Mouse (Mus musculus) olfactory bulb, adult 2 months (tissue): Measurements from ENCODE around the gene Olfr53. TPM values are rescaled to one million over a fixed set of nuclear protein-coding genes. Genes with fewer than 3 reads are reported as not detected.
"Not testable (repeated sequence)": the region's sequence is repeated elsewhere in the genome, so short reads cannot be mapped to it uniquely, and the experiment has no call there.

Source experiments
- H3K27ac ChIP-seq: fragments of 200-500 bp; 2 replicates; pipeline ENCODE4 v1.5.1; 2012; ENCODE audit warnings: low read depth, low read length; ENCODE audit not compliant: insufficient read depth
- H3K4me1 ChIP-seq: fragments of 200-500 bp; 2 replicates; pipeline ENCODE4 v1.6.1; 2012; ENCODE audit warnings: low read length; ENCODE audit not compliant: control insufficient read depth, insufficient read depth
- H3K4me3 ChIP-seq: fragments of 200-500 bp; 2 replicates; pipeline ENCODE4 v1.5.1; 2012; ENCODE audit warnings: mild to moderate bottlenecking, low read depth, low read length, moderate library complexity; ENCODE audit not compliant: insufficient read depth
- CTCF ChIP-seq: fragments of 200-500 bp; IDR thresholded peaks from 2 replicates; pipeline ENCODE4 v1.5.1; 2012; ENCODE audit warnings: low read depth, mild to moderate bottlenecking, low read length, moderate library complexity; ENCODE audit not compliant: insufficient read depth
- POLR2A ChIP-seq: fragments of 200-500 bp; IDR thresholded peaks from 2 replicates; pipeline ENCODE4 v1.6.1; 2012; ENCODE audit warnings: mild to moderate bottlenecking, low read depth, low read length, moderate library complexity; ENCODE audit not compliant: insufficient read depth
- WGBS: fragments of 180-500 bp; shearing (Covaris S2); methylation state at CpG from one replicate; pipeline ENCODE4 v1.1.7; 2018; 5-methylcytosine and 5-hydroxymethylcytosine counted together
- polyA plus RNA-seq: library from polyadenylated mRNA; stranded (reverse); fragments of >200 nt; gene quantifications from 2 replicates; pipeline ENCODE4 v1.2.4, GENCODE M21; 2012; ENCODE audit warnings: low replicate concordance; ENCODE audit not compliant: missing spikeins, insufficient read depth, insufficient read length

Olfr53 gene
- polyA plus RNA-seq, result not detected in 2 replicates

DNA sequence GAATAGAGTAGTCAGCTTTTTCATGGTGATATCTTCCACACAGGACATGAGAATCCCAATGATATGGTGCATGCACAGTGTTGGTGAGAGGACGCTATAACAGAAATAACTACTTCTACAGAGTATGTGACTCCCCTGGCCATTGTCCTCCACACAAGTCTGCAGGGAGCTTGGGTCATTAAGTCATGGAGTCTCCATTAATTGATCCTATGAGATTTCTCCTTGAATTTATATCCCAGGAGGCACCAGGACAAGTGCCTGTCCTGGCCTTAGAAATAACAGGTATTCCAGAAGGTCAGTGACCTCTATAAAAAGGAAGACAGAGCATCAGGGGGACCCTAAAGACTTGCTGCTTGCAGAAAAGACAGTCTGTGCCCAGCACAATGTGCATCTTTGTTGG, at the start of gene Olfr53:
Olfr53 (plus strand) TSS at position 301 of the 400 bp plus-strand sequence.
- no peaks in the 10 kb centered on the region for H3K4me1 ChIP-seq
- no peak for TF ChIP-seq CTCF
- no peak for TF ChIP-seq POLR2A
- no peak within 1 kb of the TSS for H3K4me3 ChIP-seq
- WGBS, result 92% methylated on average over 1 of the region's 1 CpGs
- H3K27ac ChIP-seq, result no peak within 1 kb of the TSS

DNA sequence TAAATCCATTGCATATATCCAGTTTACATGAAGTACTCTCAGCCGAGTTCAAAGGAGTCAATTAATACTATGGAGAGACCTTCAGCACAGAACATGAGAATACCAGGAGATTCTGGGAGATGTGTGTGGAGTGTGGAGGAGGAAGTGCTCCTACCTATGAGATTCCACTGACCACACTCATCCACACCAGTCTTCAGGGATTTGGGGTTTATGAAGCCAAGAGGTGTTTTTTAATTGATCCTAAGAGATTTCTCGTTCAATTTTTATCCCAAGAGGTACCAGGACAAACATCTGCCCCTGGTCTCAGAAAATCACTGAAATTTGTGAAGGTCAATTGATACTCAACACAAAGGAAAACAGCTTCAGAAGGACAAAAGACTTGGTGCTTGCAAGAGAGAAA, 45.3 kb upstream of the Olfr53 start, which contains the start of gene Olfr46:
Olfr46 (plus strand) TSS at position 301 of the 400 bp plus-strand sequence.
- H3K4me1 ChIP-seq, H3K4me3 ChIP-seq, H3K27ac ChIP-seq: not testable (repeated sequence)
- WGBS, result 73% methylated on average over 2 of the region's 2 CpGs

DNA sequence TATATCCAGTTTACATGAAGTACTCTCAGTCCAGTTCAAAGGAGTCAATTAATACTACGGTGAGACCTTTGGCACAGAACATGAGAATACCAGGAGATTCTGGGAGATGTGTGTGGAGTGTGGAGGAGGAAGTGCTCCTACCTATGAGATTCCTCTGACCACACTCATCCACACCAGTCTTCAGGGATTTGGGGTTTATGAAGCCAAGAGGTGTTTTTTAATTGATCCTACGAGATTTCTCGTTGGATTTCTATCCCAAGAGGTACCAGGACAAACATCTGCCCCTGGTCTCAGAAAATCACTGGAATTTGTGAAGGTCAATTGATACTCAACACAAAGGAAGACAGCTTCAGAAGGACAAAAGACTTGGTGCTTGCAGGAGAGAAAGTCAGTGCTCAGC, 17.6 kb upstream of the Olfr53 start, which contains the start of gene Olfr61:
Olfr61 (plus strand) TSS at position 301 of the 400 bp plus-strand sequence.
- 82% methylated on average over 3 of the region's 3 CpGs for WGBS

GRCm38 (mm10) chr7:140630559-140630958, 15.7 kb upstream of the Olfr53 start:
- WGBS, result 88% methylated on average over 1 of the region's 1 CpGs

More for the DNA sequence above, 17.6 kb upstream of the Olfr53 start, which contains the start of gene Olfr61:
- not testable (repeated sequence) for H3K4me1 ChIP-seq, H3K27ac ChIP-seq, H3K4me3 ChIP-seq

DNA sequence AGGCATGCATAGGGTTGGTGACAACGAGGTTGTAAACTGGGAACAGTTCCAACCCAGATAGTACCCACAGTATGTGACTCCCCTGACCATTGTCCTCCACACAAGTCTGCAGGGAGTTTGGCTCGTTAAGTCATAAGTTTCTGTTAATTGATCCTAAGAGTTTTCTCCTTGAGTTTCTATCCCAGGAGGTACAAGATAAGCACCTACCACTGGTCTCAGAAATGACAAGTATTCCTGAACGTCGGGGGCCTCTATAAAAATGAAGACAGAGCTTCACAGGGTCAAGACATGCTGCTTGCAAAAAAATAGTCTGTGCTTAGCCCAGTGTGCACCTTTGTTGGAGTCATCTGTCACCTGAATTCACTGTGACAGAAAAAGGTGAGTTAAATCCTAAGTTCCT, 13.4 kb downstream of the Olfr53 start, which contains the start of gene Olfr539:
Olfr539 (plus strand) TSS at position 301 of the 400 bp plus-strand sequence.
- Histone ChIP-seq H3K4me3 (no peak within 1 kb of the TSS), H3K27ac (no peak within 1 kb of the TSS), H3K4me1 (no peaks in the 10 kb centered on the region)
- 60% methylated on average over 4 of the region's 4 CpGs for WGBS
- TF ChIP-seq POLR2A (no peak), CTCF (no peak)

More at GRCm38 (mm10) chr7:140630559-140630958, 15.7 kb upstream of the Olfr53 start:
- no peaks in the 10 kb centered on the region for H3K4me1 ChIP-seq
- no peak overlapping the region for H3K27ac ChIP-seq
- no peak for TF ChIP-seq CTCF
- no peak overlapping the region for H3K4me3 ChIP-seq

DNA sequence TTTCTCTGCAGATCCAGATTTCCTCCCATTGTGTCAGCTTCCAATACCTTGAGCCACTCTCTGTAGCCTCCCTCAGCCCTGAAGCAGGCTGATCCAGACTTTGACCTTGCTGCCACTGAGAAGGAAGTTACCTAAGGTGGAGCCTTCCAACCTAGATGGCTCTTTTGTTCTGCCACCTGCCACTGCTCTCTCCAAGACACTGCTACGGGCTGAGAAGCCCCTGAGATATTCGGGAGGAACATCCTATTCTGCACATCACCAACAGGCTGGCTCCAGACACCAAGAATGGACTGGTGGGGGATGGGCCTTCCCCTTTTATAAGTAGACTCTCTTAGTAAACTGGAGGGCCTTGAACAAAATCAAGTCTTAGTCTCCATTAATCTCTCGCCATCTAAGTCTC, 24.4 kb downstream of the Olfr53 start:
- not testable (repeated sequence) for H3K4me3 ChIP-seq, H3K4me1 ChIP-seq, H3K27ac ChIP-seq
- 93% methylated on average over 3 of the region's 3 CpGs for WGBS

GRCm38 (mm10) chr7:140675863-140676262, 29.6 kb downstream of the Olfr53 start:
- 3% methylated on average over 6 of the region's 6 CpGs for WGBS
- H3K4me1 ChIP-seq, result peaks cover 5% of the 10 kb centered on the region; the same call in 1 of the 2 replicates
- no peak for TF ChIP-seq CTCF
- no peak for TF ChIP-seq POLR2A
- H3K27ac ChIP-seq, result no peak overlapping the region
- H3K4me3 ChIP-seq, result peak overlapping the region; percentile 4; the same call in 1 of the 2 replicates

DNA sequence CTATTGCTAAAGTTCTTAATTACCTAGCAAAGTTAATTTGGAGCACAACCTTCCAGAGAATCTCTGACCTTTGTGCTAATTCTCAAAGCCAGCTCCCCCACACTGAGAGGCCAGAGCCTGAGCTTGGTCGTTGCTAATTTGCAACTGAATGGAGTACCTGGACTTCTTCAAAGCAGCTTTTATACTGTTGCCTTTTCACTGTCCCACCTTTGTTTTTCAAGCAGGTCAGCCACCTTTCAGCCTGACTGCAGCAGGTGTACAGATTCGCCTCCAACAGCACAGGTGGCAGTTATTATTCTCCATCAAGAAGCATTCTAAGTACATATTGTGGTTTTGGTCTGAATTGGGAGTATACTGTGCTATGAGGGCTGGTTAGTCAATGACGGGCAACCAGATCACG, 33.3 kb downstream of the Olfr53 start:
- H3K4me1 ChIP-seq, H3K4me3 ChIP-seq, H3K27ac ChIP-seq: not testable (repeated sequence)
- WGBS, result 68% methylated on average over 4 of the region's 4 CpGs

DNA sequence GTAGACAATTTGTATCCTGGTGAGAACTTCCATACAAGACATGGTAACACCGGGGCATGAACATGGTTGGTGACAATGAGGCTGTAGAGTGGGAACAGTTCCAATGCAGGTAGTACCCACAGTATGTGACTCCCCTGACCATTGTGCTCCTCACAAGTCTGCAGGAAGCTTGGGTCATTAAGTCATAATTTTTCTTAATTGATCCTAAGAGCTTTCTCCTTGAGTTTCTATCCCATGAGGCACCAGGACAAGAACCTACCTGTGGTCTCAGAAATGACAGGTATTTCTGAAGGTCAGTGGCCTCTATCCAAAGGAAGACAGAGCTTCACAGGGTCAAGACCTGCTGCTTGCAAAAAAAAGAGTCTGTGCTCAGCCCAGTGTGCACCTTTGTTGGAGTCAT, 35.4 kb downstream of the Olfr53 start, which contains the start of gene Olfr45:
Olfr45 (plus strand) TSS at position 301 of the 400 bp plus-strand sequence.
- H3K4me3 ChIP-seq, result no peak within 1 kb of the TSS
- H3K4me1 ChIP-seq, result no peaks in the 10 kb centered on the region
- TF ChIP-seq POLR2A, result no peak
- TF ChIP-seq CTCF, result no peak
- 76% methylated on average over 1 of the region's 1 CpGs for WGBS
- H3K27ac ChIP-seq, result no peak within 1 kb of the TSS

- no peak for TF ChIP-seq POLR2A
- TF ChIP-seq CTCF, result no peak
- H3K27ac ChIP-seq, result no peak within 1 kb of the TSS
- H3K4me3 ChIP-seq, result no peak within 1 kb of the TSS
- H3K4me1 ChIP-seq, result no peaks in the 10 kb centered on the region
Observed at GRCm38 (mm10) chr7:140696967-140697366, 50.7 kb downstream of the Olfr53 start, which contains the start of gene Olfr541. Olfr541 (plus strand) TSS chr7:140697267.

Other genes with a start within 250 kb of the Olfr53 start
- gene Olfr531, start 243.5 kb upstream of the Olfr53 start, polyA plus RNA-seq, result not detected in 2 replicates
- gene Olfr532, start 224.8 kb upstream of the Olfr53 start, polyA plus RNA-seq, result not detected in 2 replicates
- not detected in 2 replicates for gene Olfr533, start 183.1 kb upstream of the Olfr53 start, polyA plus RNA-seq
- gene Olfr535, start 162.2 kb upstream of the Olfr53 start, polyA plus RNA-seq, result not detected in 2 replicates
- not detected in 2 replicates for gene Olfr536, start 139.1 kb upstream of the Olfr53 start, polyA plus RNA-seq
- not detected in 2 replicates for gene Olfr538, start 78.6 kb upstream of the Olfr53 start, polyA plus RNA-seq
- not detected in 2 replicates for gene Olfr46, start 45.2 kb upstream of the Olfr53 start, polyA plus RNA-seq
- gene Olfr61, start 17.5 kb upstream of the Olfr53 start, polyA plus RNA-seq, result not detected in 2 replicates
- gene Olfr539, start 13.5 kb downstream of the Olfr53 start, polyA plus RNA-seq, result not detected in 2 replicates
- not detected in 2 replicates for gene Olfr45, start 35.5 kb downstream of the Olfr53 start, polyA plus RNA-seq
- not detected in 2 replicates for gene Olfr541, start 50.8 kb downstream of the Olfr53 start, polyA plus RNA-seq
- not detected in 2 replicates for gene Cyp2e1, start 117.3 kb downstream of the Olfr53 start, polyA plus RNA-seq
- not detected in 2 replicates for gene Syce1, start 141.4 kb downstream of the Olfr53 start, polyA plus RNA-seq
- gene Zfp941, start 175.7 kb downstream of the Olfr53 start, polyA plus RNA-seq, result not detected in 2 replicates
- gene Urah, start 188.6 kb downstream of the Olfr53 start, polyA plus RNA-seq, result not detected in 2 replicates
- gene Scgb1c1, start 199.1 kb downstream of the Olfr53 start, polyA plus RNA-seq, result not detected in 2 replicates
- gene Odf3, start 201.4 kb downstream of the Olfr53 start, polyA plus RNA-seq, result not detected in 2 replicates
- gene Gm45785, start 209.9 kb downstream of the Olfr53 start, polyA plus RNA-seq, result not detected in 2 replicates
- gene Ric8a, start 210.5 kb downstream of the Olfr53 start, polyA plus RNA-seq, result not detected in 2 replicates
- gene Bet1l, start 211.1 kb downstream of the Olfr53 start, polyA plus RNA-seq, result not detected in 2 replicates
- gene Psmd13, start 235.5 kb downstream of the Olfr53 start, polyA plus RNA-seq, result not detected in 2 replicates
- not detected in 2 replicates for gene Sirt3, start 235.9 kb downstream of the Olfr53 start, polyA plus RNA-seq